Mouse (Mus musculus): ENCODE results near the gene Abcd3.

DNA sequence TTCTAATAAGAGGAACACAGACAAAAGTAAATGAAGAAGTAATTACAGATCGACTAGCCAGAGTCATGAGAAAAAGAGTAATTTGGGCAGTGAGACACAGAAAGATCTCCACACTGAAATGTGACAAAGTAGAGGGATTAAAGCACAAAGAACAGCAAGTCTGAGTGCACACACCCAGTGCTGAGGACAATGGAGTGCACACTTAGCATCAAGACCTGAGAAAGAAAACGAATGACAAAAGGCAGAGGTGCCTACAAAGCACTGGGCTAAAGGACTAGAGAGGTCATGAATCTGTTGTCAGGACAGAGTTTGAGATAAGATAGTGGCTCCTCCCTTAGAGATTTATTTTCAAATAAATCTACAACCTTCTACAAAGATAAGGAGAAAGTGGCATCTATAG is 20.9 kb downstream of the Abcd3 start:
- no peak for TF ChIP-seq GATA1 (IDR thresholded peaks at IDR 0.05; ENCODE audit: borderline replicate concordance, low read length)
- TF ChIP-seq FLI1 (IDR thresholded peaks at IDR 0.05; ENCODE audit: low read length): no peak
